Mouse (Mus musculus): Measurements from ENCODE around the gene Tex50.

The Tex50 gene

DNA sequence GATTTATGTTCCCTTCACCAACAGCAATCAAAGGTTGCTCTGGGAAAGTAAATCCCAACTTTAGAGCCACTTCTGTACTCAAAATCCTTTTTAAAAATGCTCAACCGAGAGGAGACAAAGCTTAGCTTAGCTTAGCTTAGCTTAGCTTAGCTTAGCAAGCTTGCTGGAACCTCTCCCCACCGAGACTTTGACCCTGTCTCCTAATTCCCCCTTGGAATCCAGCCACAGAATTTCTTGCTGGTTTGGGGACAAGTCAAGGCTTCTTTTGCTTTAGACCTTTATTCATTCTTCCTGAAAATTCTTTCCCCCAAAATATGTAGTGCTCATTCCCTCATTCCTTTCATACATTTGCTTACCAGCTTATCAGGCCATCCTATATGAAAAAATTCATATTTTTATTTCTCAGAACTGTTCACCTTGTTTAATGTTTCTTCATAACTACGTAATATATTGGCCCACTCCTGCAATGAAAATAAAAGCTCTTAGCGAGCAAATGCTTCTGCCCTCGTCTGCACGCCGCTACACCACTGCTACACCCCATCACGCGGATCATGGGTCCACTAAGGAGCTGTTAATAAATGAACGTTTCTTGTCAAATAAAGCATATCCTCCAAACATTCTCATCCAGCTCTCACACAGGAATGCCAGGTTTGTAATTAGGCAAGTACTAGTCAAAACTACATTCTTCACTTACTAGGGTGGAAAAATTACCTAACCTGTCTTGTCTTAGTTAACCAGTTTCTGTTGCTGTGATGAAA, 36.3 kb downstream of the Tex50 start:
- no peak for DNase-seq

DNA sequence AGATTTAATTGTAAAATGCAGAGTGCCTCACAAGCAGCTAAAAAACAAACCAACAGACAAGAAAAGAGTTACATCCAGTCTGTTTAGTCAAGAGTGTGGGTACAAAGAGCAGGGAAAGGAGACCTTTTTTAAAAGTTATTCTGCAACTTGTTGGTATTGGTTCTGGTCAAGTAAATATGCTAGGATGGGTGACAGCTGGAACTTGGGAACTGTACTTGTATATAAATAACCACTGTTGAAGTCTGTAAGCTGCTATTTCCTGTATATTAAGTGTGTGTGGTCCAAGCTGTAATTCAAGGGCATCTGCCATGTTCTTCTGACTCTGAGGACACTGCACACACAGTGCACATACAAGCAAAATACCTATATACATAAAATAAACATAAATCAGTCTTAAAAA, 44.5 kb downstream of the Tex50 start:
- no peak for DNase-seq

DNA sequence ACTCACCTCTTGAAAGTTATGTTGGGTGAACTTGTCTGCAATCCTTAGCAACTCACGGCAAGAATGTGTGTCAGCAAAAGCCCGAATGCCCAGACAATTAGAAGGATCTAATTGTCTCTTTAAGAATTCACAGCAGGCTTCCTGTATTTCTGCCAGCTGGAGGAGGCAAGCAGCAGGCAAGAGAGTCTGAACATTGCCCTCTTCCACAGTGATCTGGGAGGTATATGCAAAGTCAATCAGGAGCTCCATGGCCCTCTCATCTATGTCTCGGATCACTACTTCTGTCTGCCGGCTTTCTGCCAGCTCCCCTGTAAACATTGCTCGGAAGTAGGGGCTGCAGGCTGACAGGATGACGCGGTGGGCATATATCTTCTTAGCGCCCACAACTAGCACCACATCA, 49.9 kb downstream of the Tex50 start:
- DNase-seq = no peak

All from lung, adult 18-20 months (tissue).